Mouse (Mus musculus) activated CD4-positive, CD25-positive, alpha-beta regulatory T cell, adult 4 months (primary cell): ENCODE data around the gene Gatad2a. TPM values are rescaled to one million over a fixed set of nuclear protein-coding genes. Genes with fewer than 3 reads are reported as not detected.
"Not testable (repeated sequence)": the region's sequence is repeated elsewhere in the genome, so short reads cannot be mapped to it uniquely, and the experiment has no call there.

Experiments used
- ATAC-seq: one replicate; pipeline ENCODE4 v1.8.0; 2017
- polyA plus RNA-seq, 2 experiments: library from polyadenylated mRNA; unstranded; fragments of 100-300 nt; shearing (Covaris generic); gene quantifications; one replicate each; pipeline ENCODE4 v1.2.1; 2017

The Gatad2a gene
- polyA plus RNA-seq, 2 experiments from 2014 or later: 22.9 to 25.8 TPM

DNA sequence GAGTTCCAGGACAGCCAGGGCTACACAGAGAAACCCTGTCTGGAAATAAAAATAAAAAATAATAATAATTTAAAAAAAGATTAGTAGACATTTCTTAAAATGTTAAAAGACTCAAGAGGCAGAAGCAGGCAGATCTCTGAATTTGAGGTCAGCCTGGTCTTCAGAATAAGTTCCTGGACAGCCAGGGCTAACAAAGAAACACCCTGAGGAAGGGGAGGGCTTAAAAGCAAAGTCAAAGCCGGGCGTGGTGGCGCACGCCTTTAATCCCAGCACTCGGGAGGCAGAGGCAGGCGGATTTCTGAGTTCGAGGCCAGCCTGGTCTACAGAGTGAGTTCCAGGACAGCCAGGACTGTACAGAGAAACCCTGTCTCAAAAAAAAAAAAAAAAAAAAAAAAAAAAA is 7.2 kb downstream of the Gatad2a start:
- ATAC-seq: not testable (repeated sequence)

DNA sequence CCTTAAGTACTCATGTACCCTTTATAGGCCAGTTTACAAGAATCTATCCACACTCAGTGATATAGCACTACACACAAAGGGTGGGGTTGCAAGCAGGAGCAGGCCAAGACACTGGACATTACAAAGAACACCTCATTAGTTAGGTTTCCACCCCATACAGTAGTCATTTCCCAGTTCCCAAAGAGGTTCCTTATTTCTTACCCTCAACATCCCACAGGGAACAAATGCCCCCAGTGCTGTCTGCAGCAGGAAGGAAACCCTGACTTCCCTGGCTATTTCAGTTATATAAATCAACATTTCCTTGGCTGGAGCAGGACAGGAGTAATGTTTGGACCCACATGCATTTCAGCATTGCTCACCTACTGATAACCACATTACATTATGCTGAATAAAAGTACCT is 8.4 kb downstream of the Gatad2a start:
- ATAC-seq: no peak

DNA sequence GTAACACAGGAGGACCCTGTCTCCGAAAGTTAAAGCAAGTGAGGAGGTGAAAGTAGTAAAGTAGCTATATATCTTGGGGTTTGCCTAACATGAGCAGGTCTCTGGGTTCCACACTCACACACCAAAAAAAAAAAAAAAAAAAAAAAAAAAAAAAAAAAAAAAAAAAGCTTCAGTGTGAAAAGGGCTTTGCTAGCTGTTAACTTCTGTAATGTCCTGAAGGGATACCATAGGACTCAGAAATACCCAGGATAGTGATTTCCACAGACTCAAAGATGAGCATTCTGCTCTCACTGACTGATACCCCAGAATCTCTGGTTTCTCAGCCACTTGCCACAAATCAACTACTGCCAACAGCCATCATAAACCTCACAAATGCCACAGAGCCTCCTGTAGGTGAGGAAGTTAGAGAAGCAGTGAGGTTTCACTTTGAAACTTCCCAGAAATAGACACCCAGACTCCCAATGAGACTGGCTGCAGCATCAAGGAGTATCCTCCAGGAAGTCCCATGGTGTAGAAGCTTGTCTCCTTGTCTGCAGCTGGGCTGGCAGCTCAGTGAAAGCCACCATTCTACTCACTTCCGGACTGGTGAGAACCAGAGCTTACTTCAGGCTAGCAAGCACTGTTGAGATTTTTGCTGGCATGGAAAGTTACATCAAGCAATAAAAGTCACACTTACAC is 11.2 kb downstream of the Gatad2a start:
- ATAC-seq: peak; percentile 43

DNA sequence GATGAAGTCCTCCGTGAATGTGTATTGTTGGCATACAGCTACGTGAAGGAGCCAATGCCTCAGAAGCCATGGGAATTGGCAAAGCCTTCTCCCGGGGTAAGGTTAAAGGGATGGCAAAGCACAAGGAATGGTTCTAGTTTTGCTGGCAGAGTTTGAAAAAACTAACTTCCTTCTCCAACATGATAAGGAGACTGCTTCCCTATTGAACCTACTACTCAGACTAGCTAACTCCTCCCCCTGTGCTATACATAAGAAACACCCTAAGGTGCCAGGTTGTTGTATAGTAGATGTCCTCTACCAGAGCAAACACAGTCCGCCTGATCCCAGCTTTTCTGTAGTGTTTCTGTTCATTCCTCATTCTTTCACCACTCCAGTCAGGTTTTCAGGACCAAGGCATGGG is 17.7 kb downstream of the Gatad2a start:
- no peak for ATAC-seq

DNA sequence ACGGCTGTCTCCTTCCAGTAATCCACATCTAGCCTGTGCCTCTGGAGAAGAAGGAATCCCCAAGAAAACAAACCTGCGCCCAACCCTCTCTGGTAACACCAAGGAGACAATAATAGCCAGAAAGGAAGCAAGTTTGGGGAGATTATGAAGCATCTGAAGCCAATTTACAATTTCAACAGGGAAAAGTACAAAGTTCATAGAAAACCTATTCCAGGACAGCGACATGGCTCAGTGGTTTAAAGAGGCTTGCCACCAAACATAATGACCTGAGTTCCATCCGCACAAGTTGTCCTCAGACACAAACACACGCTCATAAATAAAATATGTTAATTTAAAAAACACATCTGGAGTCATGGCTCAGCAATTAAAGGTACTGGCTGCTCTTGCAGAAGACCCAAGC is 21.4 kb downstream of the Gatad2a start:
- ATAC-seq: no peak

DNA sequence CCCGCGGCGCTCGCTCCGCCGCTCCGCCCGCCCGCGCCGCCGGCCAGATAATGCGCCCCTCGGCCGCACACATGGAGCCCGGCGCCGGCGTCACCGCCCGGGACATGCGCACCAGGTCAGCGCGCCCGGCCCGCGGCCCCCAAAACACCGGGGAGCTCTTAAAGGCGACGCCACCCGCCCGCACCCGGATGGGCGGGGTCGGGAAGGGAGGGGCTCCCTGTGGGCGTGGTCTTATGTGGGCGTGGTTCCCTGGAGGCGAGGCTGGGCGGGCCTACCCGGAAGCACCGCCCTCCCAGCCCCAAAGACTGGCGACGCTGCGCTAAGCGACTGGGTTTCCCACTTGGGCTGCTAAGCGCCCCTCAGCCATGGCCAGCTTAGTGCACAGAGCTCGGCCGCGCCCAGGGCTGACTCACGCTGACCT is 22.0 kb downstream of the Gatad2a start:
- peak; percentile 85 for ATAC-seq

DNA sequence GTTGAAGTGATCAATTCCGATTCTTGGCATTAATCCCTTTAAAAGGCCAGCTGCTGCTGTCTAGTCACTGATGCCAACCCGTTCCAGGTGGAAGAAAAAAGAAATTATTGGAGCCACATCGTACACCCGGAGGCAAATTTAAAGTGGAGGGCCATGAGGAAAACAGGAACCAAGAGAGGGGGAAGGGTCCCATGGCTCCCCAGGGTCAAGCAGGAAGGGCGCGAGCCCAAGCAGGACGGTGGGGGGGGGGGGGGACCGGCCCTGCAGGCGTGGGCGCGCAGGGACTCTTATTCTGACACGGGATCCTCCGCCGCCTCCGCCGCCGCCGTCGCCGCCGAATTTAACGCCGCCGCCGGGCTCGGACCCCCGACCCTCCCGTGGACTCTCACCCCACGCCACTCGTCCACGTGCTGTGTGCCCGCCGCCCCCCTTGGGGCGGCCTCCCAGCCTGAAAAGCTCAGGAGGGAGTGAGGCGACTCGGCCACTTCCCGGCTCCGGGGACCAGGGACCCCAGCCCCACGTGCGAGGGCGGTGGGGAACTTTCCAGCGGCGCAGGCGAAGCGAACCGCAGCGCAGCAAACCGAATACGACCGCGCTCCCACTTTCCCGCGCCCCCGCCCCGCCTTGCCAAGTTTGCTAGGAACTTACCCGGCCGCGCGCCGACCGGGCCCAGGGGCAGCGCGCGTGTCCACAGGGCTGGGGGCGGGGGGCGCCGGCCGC is 22.6 kb downstream of the Gatad2a start:
- peak; percentile 17 for ATAC-seq

DNA sequence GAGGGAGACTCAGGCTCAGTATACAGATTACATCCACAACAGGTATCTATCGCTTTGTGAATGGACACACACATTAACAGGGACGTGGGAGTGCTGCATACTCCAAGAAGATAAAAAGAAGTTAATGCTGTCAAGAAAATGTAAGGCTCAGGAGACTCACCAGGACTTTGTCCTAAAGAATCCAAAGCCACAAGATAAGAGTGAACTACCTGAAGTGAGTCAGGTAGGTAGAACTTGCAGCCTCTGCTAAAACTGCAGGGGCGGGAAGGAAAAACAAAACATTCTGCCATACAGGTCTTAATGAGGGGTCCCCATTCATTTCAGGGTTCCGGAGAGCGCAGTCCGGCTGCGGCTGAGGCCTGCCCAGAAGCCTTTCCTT is 23.1 kb downstream of the Gatad2a start:
- no peak for ATAC-seq

DNA sequence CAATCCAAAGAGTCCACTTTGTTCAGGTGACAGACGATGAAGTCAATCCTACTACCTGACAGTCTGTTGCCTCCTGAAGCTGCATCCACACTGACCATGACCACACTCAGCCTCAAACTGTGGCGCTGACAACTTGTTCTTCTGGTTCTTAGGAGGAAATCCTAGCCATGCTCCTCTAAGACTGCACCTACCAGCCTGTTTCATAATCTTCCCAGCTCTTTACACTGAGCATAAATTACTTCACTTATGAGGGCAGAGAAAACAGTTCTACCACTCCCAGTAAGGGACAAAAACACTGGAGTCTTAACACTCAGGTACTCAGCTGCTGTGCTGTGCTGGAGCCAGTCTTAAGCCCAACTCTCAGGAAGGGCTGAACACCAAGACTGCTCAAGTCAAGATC is 25.3 kb downstream of the Gatad2a start:
- ATAC-seq: no peak

DNA sequence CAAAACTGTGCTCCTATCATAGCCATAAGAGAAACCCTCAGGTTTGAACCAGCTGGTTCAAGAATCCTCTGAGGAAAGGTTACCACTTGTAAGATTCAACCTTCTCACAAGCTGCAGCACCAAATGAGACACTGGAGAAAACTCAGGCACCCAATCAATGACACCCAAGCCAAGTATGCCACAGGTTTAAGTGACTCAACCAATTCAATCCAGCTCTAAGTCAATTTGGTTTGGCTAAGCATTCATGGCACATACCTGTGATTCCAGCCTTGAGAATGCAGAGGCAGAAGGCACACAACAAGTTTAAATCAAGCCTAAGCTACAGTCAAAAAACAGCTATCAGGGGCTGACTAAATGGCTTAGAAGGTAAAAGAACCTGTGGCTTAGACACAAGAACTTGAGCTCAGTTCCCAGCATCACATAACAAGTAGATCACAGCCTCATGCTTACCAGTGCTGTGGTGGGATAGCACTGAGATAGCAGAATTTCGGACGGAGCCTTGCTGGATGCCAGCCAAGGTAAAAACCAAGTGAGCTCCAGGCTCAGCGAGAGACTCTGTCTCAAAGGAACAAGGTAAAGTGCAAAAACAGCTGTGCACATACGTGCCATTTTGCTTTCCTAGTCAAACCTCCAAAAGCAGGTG is 28.8 kb downstream of the Gatad2a start:
- ATAC-seq: no peak

DNA sequence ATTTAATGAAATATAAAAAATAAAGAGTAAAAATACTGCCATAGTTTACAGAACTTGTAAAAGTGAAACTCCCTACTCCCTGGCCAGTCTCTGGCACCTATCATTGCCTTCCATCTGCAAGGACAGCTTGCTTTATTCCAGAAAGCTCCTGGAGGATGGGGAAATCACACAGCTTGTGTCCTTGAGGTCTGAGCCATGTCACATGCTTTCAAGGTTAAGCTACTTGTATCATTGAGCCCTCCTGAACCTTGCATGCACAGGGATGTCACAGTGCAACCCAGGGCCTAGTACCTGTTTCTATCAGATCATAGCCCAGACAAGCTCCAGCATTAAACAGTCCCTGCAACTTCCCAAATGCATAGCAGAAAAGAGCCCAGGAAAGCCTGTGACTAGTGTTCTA is 36.9 kb downstream of the Gatad2a start:
- ATAC-seq: no peak

DNA sequence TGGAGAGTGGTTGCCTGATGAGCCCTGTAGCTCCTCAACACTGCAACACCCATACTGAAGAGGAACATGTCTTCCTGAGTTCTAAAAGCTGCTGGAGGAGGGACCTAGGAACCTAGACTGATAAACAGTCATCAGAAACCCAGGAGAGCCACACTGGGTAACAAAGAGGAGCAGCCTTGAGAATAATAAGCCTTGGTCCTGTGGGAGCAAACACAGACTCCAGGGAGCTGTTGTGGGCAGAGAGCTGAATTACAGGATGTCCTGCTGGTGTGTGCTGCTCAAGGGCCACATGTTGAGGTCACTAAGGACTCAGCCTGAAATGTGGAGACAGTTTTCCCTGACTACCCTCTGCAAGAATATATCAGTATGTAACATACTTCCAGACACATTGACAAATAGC is 38.3 kb downstream of the Gatad2a start:
- no peak for ATAC-seq

DNA sequence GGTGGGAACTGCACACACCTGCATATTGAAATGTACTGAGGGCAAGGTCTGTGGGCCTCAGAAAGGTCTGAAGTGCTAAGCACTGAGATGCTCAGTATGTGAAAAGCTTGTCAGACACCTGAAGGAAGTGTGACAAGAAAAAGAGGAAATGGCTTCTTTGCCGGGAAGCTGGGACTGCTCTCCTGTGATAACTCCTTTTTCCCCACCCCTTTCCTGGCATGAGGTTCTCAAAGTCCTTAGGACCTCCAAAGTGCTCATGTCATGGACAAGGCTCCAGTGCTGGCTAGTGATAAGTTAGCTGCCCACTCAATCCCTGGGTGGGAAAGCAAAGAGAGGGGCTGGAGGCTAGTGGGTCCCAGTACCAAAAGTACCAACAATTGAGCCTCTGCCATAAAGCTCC is 38.8 kb downstream of the Gatad2a start:
- ATAC-seq: no peak

DNA sequence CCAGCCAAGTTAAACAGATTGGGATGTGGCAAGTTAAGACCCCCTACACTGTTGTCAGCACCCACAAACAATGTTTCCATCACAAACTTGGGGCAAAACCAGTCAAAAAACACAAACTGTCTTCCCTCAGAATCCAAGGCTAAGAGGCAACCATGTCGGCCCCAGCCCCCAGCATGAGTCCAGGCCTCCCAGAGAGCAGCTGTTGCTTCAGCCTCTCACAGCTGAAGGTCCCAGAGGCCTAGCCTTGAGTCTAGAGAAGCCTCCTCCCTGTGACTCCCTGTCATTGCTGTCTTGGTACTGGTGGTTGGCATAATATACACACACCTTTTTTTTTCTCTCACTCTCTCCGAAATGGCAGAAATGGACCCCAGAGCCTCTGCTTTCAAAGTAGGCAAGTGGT is 39.5 kb downstream of the Gatad2a start:
- ATAC-seq: no peak

DNA sequence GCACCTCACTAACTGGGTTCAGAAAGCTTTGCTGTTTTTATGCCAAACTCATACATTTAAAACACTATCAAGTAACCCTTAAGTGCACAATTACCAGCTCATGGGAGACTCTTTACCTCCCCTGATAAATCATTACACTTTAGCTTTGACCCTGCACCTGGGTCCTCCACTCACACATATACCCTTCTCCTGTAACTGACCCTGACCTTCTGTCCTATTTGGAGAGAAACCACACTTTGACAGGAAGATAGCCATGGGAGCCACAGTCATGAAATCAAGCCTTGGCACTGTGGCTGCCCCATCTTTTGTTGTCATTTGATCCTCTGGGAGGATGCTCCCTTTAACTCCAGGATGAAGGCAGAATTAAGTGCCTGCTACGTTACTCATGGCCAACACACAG is 41.5 kb downstream of the Gatad2a start:
- ATAC-seq: no peak

DNA sequence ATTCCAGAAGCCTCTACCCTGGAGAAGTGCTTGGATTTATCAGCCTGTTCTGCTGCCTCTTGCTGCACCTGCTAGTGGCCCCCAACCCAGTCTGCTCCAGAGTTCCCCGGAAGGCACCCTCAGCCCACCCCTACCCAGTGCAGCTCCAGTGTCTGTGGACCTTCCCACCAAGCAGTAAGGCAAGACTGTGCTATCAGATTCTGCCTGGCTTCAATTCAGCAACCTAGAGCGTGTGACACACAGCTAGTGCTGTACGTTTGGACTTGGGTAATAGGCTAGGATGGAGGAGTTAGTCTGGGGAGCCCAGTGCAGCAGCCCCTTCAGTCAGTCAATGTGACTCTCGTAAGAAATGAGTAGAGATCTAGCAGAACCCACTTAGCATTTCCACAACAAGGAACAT is 42.0 kb downstream of the Gatad2a start:
- no peak for ATAC-seq

DNA sequence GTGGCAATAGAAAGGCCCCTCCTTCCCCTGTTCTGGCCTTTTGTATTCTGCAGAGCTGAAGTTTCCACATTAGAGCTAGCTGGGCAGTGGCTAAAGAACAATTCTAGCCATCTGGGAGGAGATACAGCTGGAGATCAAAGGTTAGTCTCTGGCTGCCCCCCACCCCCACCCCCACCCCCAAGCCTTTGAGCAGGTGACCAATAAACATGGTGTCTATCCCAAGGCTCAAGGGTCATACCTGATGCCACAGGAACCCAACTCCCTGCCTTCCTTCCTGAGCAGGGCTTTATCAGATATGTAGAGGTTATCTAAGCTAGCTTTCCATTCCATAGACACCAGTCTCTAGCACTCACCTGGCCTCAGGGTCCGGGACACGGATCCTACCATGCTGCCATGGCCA is 45.9 kb downstream of the Gatad2a start:
- no peak for ATAC-seq

DNA sequence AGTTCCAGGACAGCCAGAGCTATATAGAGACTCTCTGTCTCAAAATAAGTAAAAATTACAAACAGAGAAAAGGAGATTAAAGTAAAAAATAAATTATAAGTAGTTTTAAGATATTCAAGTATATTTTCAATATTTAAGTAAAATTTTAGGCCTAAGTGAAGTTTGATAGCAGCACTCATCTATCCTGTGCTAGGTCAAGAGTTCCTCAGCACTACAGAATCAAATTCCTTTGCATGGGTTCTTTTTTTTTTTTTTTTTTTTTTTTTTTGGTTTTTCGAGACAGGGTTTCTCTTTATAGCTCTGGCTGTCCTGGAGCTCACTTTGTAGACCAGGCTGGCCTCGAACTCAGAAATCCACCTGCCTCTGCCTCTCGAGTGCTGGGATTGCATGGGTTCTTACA is 53.7 kb downstream of the Gatad2a start:
- ATAC-seq: not testable (repeated sequence)

DNA sequence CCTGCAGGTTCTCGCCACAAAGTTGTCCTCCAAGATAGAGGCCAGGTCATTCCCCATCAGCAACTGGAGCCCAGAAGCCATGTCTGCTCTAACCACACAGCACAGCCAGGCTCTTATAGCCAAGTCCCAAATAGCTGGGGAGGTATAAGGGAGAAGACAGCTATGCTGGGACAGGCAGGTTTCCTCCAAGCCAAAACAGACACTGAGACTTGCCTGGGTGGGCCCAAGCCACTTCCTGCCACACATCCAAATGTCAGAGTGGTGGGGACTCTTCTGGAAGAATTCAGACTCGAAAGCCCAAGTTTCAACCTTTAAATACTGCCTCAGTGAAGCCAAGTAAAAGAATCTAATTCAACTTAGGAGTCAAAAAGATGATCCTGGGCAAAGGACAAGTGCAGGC is 55.8 kb downstream of the Gatad2a start:
- no peak for ATAC-seq

DNA sequence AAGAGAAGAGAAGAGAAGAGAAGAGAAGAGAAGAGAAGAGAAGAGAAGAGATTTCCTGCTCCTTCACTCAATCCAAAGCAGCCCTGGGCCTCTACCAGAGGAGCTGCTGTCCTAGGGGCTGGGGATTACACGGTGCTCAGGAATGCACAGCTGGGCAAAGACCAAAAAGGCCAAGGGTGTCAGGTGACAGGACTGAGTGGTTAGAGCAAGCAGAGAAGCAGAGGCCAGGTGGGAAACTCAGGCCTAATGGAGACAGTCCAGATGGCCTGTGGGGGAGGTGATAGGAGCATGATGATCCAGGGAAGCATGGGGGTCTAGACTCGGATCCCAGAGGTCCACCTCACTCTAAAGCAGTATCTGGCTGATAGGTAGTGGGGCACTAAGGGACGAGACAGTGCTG is 56.6 kb downstream of the Gatad2a start:
- no peak for ATAC-seq

DNA sequence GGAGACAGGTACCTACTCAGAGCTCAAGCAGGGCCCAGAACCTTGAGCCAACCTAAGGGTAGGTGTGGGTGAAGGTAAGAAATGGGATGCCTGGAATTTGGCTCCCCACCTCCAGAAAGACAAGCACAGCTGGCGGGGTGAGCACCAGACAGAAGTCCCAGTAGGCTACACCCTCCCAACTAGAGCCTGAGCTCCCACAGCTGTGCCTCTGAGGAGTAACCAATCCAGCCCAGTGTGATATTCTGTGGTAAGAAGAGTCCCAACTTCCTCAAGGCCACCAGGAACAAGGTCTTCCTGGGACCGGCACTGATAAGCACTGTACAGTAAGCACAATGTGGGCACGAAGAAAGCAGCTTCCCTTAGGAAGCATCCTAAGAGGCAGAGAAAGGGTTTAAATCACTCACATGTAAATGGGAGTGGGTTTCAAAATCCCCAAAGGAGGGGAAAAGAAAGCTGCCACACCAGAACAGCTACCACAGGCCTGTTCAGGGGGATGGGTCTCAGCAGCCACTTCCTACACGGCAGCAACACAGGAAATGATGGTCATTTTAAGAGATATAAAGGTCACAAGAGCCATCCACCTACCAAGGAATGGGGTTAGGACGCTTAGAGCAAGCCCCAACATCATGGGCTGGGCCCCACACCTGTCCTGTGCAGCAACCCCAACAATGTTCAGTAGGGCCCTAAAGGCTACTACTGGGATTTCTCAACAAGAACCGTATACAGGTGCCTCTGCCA is 57.8 kb downstream of the Gatad2a start:
- ATAC-seq: peak; percentile 34

DNA sequence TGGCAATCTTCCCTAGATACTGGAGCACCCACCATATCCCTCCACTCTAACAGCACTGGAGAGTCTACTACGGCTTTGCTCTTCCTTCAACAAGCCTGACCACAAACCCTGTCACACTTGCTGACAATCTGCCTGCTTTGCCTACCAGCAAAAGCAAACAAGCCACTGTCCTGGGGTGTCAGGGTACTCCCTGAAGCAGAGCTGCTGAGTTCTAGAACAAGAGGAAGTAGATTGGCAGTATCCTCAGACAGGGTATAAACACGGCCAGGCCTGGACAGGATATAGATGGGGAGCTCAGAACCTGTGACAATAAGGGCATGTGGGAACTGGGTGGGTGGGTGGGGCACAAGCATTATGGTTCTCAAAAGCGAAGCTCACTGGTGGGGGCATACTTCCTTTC is 58.7 kb downstream of the Gatad2a start:
- ATAC-seq: peak; percentile 59

DNA sequence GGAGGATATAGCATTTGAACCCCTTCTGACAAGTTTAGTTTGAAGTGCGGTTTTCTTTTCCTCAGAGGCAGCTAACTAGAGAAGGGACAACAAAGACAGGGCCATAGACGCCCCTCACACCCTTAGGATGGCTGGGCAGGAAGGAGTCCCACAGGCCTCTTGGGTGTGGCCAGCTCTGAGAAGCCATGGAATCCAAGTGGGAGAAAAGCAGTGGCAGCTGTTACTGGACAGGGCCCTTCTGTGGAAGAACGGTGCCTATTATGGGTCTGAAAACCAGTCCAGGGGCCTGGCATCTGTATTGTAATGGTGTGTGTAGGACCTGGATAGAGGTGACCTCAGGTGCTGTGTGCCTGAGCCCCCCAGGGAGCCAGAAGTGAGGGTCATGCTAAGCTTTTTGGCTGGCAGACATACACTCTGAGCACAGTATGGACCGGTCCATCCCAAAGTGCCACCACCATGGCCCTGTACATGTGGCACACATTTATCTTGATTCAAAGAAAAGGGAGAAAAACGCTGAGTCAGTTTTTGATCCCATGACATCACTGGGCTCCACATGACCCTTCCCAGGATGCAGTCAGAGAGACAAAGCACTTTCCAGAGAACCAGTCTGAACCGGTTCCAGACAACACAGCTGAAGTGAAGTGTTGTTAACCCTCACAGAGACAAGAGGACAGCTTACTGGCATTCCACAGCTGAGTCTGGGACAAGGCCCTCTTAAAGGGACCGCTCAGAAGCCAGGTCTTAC is 60.0 kb downstream of the Gatad2a start:
- ATAC-seq: no peak
